Mouse (Mus musculus) brain, embryonic 14.5 days (tissue): ENCODE results near the gene Swsap1.

ENCODE experiments used
- CTCF ChIP-seq: fragments of 200-500 bp; IDR thresholded peaks from 2 replicates; pipeline ENCODE4 v1.5.1; 2012; ENCODE audit warnings: inconsistent platforms, mild to moderate bottlenecking, moderate library complexity, borderline replicate concordance; ENCODE audit not compliant: insufficient read depth, insufficient read length; ENCODE audit errors: extremely low read depth
- POLR2A ChIP-seq: fragments of 200-500 bp; IDR thresholded peaks from 2 replicates; pipeline ENCODE4 v1.6.1; 2012; ENCODE audit warnings: mild to moderate bottlenecking, inconsistent platforms, borderline replicate concordance; ENCODE audit not compliant: poor library complexity, insufficient read depth, insufficient read length, severe bottlenecking; ENCODE audit errors: extremely low read depth

GRCm38 (mm10) chr9:21951977-21952376, 3.6 kb upstream of the Swsap1 start:
- TF ChIP-seq CTCF (peak; percentile 27; the same call in 1 of the 2 replicates), POLR2A (no peak)
